Comparison of ENCODE assay signal across 8 mouse cellular contexts in the genomic region with DNA sequence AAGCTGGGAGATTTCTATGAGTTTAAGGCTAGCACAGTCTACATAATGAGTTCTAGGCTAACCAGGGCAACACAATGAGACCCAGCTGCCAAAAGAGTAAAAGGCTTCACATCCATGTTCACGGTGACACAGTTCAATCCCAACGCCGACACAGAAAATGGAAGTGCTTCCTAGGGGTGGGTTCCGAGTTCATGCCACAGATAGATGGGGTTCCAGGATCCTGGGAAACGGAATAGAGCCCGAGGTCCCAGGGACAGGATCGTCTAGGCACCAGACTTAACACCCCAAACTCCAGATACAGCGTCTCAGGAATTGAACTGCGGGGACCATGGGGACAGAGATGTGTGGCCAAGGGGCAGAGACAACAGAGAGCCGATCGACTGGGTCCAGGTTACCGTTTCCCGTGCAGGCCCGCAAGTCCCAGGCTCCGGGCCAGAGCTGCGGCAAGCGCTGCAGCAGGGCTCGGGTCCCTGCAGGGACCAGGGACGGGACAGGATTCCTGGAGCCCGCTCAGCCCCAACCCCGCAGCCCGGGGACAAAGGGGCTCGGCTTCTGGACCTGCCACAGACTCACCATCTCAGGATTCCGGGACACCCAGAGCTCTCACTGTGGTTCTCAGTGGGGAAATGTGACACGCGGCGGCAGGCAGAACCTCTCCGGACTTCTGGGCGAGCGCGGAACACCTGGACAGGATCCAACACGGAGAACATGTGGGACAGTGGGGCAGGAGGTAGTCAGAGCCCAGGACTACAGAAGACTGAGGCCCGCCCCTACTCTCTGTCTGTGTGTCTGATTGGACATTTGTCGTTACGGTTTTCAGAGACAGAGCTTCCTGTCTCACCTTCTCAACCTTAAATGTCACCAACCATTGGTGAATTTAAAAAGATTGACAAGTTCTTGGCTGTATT. TPM values are rescaled to one million over a fixed set of nuclear protein-coding genes. Genes with fewer than 3 reads are reported as not detected.
A peak's percentile ranks its signal among the peaks of the same experiment; 100 is the strongest.
DNase-seq lines count a peak whose midpoint lies in the region; ATAC-seq lines count a peak whose summit lies in the region.

Gene Zfp599 (minus strand): TSS at position 712 of the 908 bp plus-strand sequence.

- 0 out of 2 replicates have a peak, but pooled peaks cover 8% of the 10 kb centered on the region for H3K4me1 ChIP-seq in hindbrain, embryonic 13.5 days (replicated peaks)

- peak; percentile 66 for DNase-seq in T-cell, adult 2 months (ENCODE audit: low spot score)
- peak; percentile 78 to 80 for DNase-seq in cerebellum, postnatal 14 days
- peak; percentile 34 to 51 for DNase-seq in frontal cortex, postnatal 10 days (ENCODE audit: low spot score in 2 of 2)
- peak; percentile 65 to 70 for DNase-seq in layer of hippocampus, postnatal 14 days (ENCODE audit: low spot score in 2 of 2)
- peak; percentile 71 for DNase-seq in lung, postnatal 10 days
- DNase-seq in ovary, postnatal 36 days (ENCODE audit: low spot score) = peak; percentile 58
- DNase-seq in thymus, postnatal 25 days = peak; percentile 79

- H3K27ac ChIP-seq in hindbrain, embryonic 13.5 days = peak within 1 kb of the TSS; percentile 48; the same call in 1 of the 2 replicates

- H3K4me3 ChIP-seq in hindbrain, embryonic 13.5 days = peak within 1 kb of the TSS; percentile 68

- peaks cover 12% of the 10 kb centered on the region for H3K9me3 ChIP-seq in hindbrain, embryonic 13.5 days

- H3K36me3 ChIP-seq in hindbrain, embryonic 13.5 days = peaks cover 23% of the 10 kb centered on the region

- H3K9ac ChIP-seq in hindbrain, embryonic 13.5 days = peak within 1 kb of the TSS; percentile 84

- H3K27me3 ChIP-seq in hindbrain, embryonic 13.5 days = no peaks in the 10 kb centered on the region

- 2% methylated on average over 35 of the region's 35 CpGs for WGBS in hindbrain, embryonic 13.5 days

- peak; percentile 95 for ATAC-seq in hindbrain, embryonic 13.5 days (ENCODE audit: low FRiP score)

- H3K4me2 ChIP-seq in hindbrain, embryonic 13.5 days = peak within 1 kb of the TSS; percentile 76

RNA-seq across cellular contexts. Expression of gene Zfp599, which starts in this region (rescaled TPM):
- 7.5 and 7.6 TPM in 2 replicates for polyA plus RNA-seq in hindbrain, embryonic 13.5 days (2015; fragmentation: Nextera tagmentation; extraction: Ambion mirVana)
- 1 to 10 TPM; 4.8 to 5.2 TPM for total RNA-seq in layer of hippocampus, postnatal 14 days (2021)

Comparison
In these comparisons a context has a peak if more than half of its experiments do, and no peak if none do; other contexts are left out.
1. Peak in every context shown above with its lines: DNase-seq, ATAC-seq, H3K4me3 ChIP-seq and H3K27ac ChIP-seq.